ENCODE assay signal across 7 mouse cellular contexts in the genomic region with DNA sequence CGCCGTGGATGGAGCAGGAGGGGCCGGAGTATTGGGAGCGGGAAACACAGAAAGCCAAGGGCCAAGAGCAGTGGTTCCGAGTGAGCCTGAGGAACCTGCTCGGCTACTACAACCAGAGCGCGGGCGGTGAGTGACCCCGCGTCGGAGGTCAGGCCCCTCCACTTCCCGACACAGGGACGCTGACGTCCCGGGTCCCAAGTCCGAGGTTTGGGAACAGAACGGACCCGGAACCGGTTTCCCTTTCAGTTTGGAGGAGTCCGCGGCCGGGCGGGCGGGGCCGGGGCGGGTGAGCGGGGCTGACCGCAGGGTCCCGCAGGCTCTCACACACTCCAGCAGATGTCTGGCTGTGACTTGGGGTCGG. TPM values are rescaled to one million over a fixed set of nuclear protein-coding genes. Genes with fewer than 3 reads are reported as not detected.
DNase-seq lines count a peak whose midpoint lies in the region; ATAC-seq and TF ChIP-seq lines count a peak whose summit lies in the region.

No protein-coding gene starts in this region.

- peaks cover 23 to 46% of the 10 kb centered on the region in 2 experiments for H3K4me1 ChIP-seq in CH12.LX (ENCODE audit: control insufficient read depth in 1 of 2, insufficient read depth in 2 of 2)
- H3K4me1 ChIP-seq in heart, embryonic 15.5 days (replicated peaks), result peaks cover 4% of the 10 kb centered on the region
- H3K4me1 ChIP-seq in liver, adult 2 months (ENCODE audit: control insufficient read depth, insufficient read depth, low read length), result peaks cover 5% of the 10 kb centered on the region
- peaks cover 18% of the 10 kb centered on the region; the same call in 1 of the 2 replicates for H3K4me1 ChIP-seq in small intestine, adult 2 months (ENCODE audit: control insufficient read depth, insufficient read depth, insufficient read length, low read length)

- ATAC-seq in heart, embryonic 15.5 days (replicated peaks; ENCODE audit: insufficient number of reproducible peaks, insufficient read depth, low FRiP score, low read depth), result 0 out of 2 replicates have a peak, but pooled peaks have one; percentile 53

- peaks cover 23% of the 10 kb centered on the region for H3K79me2 ChIP-seq in CH12.LX (replicated peaks; ENCODE audit: control insufficient read depth, extremely low read depth, insufficient read depth, poor library complexity, severe bottlenecking)
- peaks cover 5% of the 10 kb centered on the region; the same call in 1 of the 2 replicates for H3K79me2 ChIP-seq in liver, adult 2 months (ENCODE audit: control insufficient read depth, insufficient read depth, low read length)

- peak overlapping the region; percentile 96; the same call in 1 of the 2 replicates for H3K9ac ChIP-seq in CH12.LX (ENCODE audit: insufficient read depth, low read depth)
- H3K9ac ChIP-seq in heart, embryonic 15.5 days, result peak overlapping the region; percentile 65
- H3K9ac ChIP-seq in liver, adult 2 months (ENCODE audit: low read depth, low read length), result peak overlapping the region; percentile 91

- intact Hi-C loops in gastrocnemius, postnatal 36 days (cut with DNase I), result loop anchor here (5.0 kb wide), 1 partner anchor 39 kb away; no protein-coding TSS in a partner anchor

- no peaks in the 10 kb centered on the region for H3K27me3 ChIP-seq in CH12.LX (replicated peaks)
- H3K27me3 ChIP-seq in heart, embryonic 15.5 days, result peaks cover 49% of the 10 kb centered on the region
- H3K27me3 ChIP-seq in liver, adult 2 months (ENCODE audit: control insufficient read depth, insufficient read depth, low read length), result no peaks in the 10 kb centered on the region
- no peaks in the 10 kb centered on the region for H3K27me3 ChIP-seq in small intestine, adult 2 months (ENCODE audit: control insufficient read depth, insufficient read depth, low read length)

- dilution Hi-C loops in CH12.LX (cut with MboI; ENCODE audit: extremely low pct_ligation_motif_present, extremely low pct_unique_long_range_greater_than_20kb, low sequenced_read_pairs), result no loop called here

- DNase-seq in 416B (ENCODE audit: low read depth) (peak; percentile 52), CH12.LX (ENCODE audit: extremely low read depth) (no peak)
- peak; percentile 75 for DNase-seq in liver, adult 2 months (ENCODE audit: extremely low read depth, low read depth, low spot score)
- DNase-seq in thymus, adult 18-20 months, result no peak
- no peak for DNase-seq in gastrocnemius, postnatal 36 days

- H3K9me3 ChIP-seq in CH12.LX (replicated peaks; ENCODE audit: low read length), result no peaks in the 10 kb centered on the region
- H3K9me3 ChIP-seq in heart, embryonic 15.5 days (replicated peaks), result no peaks in the 10 kb centered on the region

- peaks cover 35 to 37% of the 10 kb centered on the region in 2 experiments for H3K36me3 ChIP-seq in CH12.LX (replicated peaks in 1 of 2; ENCODE audit: control insufficient read depth in 1 of 2, insufficient read depth in 1 of 2, low read length in 1 of 2)
- H3K36me3 ChIP-seq in heart, embryonic 15.5 days, result no peaks in the 10 kb centered on the region
- peaks cover 17% of the 10 kb centered on the region; the same call in 1 of the 2 replicates for H3K36me3 ChIP-seq in liver, adult 2 months (ENCODE audit: control insufficient read depth, insufficient read depth, low read length)
- peaks cover 21% of the 10 kb centered on the region for H3K36me3 ChIP-seq in small intestine, adult 2 months (ENCODE audit: control insufficient read depth, insufficient read depth, low read length)

- peak overlapping the region; percentile 37 to 89 (median 73) for H3K4me3 ChIP-seq in CH12.LX (replicated peaks in 1 of 3; ENCODE audit: low read depth in 2 of 3, low read length in 2 of 3, poor library complexity in 1 of 3)
- peak overlapping the region; percentile 83 for H3K4me3 ChIP-seq in heart, embryonic 15.5 days
- H3K4me3 ChIP-seq in liver, adult 2 months (ENCODE audit: insufficient read depth, low read depth, low read length), result peak overlapping the region; percentile 82
- H3K4me3 ChIP-seq in small intestine, adult 2 months (ENCODE audit: low read depth, low read length), result peak overlapping the region; percentile 83

- peak overlapping the region; percentile 80; the same call in 1 of the 2 replicates for H3K27ac ChIP-seq in CH12.LX (ENCODE audit: insufficient read depth, low read depth)
- no peak overlapping the region for H3K27ac ChIP-seq in heart, embryonic 15.5 days
- peak overlapping the region; percentile 79 for H3K27ac ChIP-seq in liver, adult 2 months (replicated peaks; ENCODE audit: insufficient read depth, low read depth, low read length)
- peak overlapping the region; percentile 91 for H3K27ac ChIP-seq in small intestine, adult 2 months (ENCODE audit: insufficient read depth, low read depth, low read length)

- TF ChIP-seq POLR2A in CH12.LX (IDR thresholded peaks at IDR 0.05; ENCODE audit: low read depth, low read length), result no peak
- no peak for TF ChIP-seq POLR2A in liver, adult 2 months (IDR thresholded peaks at IDR 0.05; ENCODE audit: extremely low read depth, insufficient read depth, low read length)
- peak; percentile 35; the same call in 1 of the 2 replicates for TF ChIP-seq POLR2A in small intestine, adult 2 months (IDR thresholded peaks at IDR 0.05; ENCODE audit: low read depth, low read length)

- WGBS in heart, embryonic 15.5 days, result 3% methylated on average over 30 of the region's 31 CpGs
- whole genome bisulfite sequencing in liver, adult 2 months, result 2% methylated on average over 29 of the region's 31 CpGs
- WGBS in small intestine, adult 2 months, result 2% methylated on average over 31 of the region's 31 CpGs

- no peak for TF ChIP-seq CTCF in CH12.LX (conservative IDR thresholded peaks at IDR 0.05 in 1 of 2, IDR thresholded peaks at IDR 0.05 in 1 of 2; ENCODE audit: low read depth in 2 of 2, low read length in 2 of 2)
- no peak for TF ChIP-seq CTCF in liver, adult 2 months (IDR thresholded peaks at IDR 0.05; ENCODE audit: low read depth, low read length)
- TF ChIP-seq CTCF in small intestine, adult 2 months (IDR thresholded peaks at IDR 0.05; ENCODE audit: extremely low read depth, insufficient read length, insufficient replicate concordance, low read depth, low read length), result no peak

- no peak overlapping the region for H3K4me2 ChIP-seq in CH12.LX (ENCODE audit: insufficient read depth, low read depth, poor library complexity, severe bottlenecking)
- H3K4me2 ChIP-seq in heart, embryonic 15.5 days, result peak overlapping the region; percentile 100

- TF ChIP-seq EP300 in CH12.LX (IDR thresholded peaks at IDR 0.05; ENCODE audit: low read length), result no peak

- in situ Hi-C loops in CH12.LX (cut with MboI; ENCODE audit: low pct_ligation_motif_present, low pct_unique_long_range_greater_than_20kb, low sequenced_read_pairs), result loop anchor here (5.0 kb wide), 1 partner anchor 1261 kb away; the partner anchor contains the start of gene H2-K1

- TF ChIP-seq RAD21 in CH12.LX (IDR thresholded peaks at IDR 0.05; ENCODE audit: low read depth, low read length), result no peak

TF ChIP-seq in CH12.LX, 34 proteins besides CTCF, POLR2A, EP300 and RAD21:
- no peak for TF ChIP-seq POLR2AphosphoS2 (IDR thresholded peaks at IDR 0.05; ENCODE audit: low read depth, low read length)

RNA-seq across cellular contexts. Expression of gene H2-D1, which starts 1.0 kb away (rescaled TPM):
- total RNA-seq in CH12.LX (2012; rRNA removed) (817 and 944 TPM in 2 replicates), CH12.LX (2014; rRNA removed) (659 and 667 TPM in 2 replicates)
- polyA plus RNA-seq in CH12.LX (2012; ENCODE audit: insufficient read length, low read depth), result 880 and 952 TPM in 2 replicates
- 56.6 and 101 TPM in 2 replicates for polyA plus RNA-seq in heart, embryonic 15.5 days (2015; fragmentation: Nextera tagmentation; extraction: Ambion mirVana)
- total RNA-seq in liver, adult 2 months (2014; rRNA removed), result 444 and 506 TPM in 2 replicates
- polyA plus RNA-seq in liver, adult 2 months (2012; rRNA removed), result 487 and 676 TPM in 2 replicates
- polyA plus RNA-seq in small intestine, adult 2 months (2012; rRNA removed), result 776 and 1,546 TPM in 2 replicates
- 10 to 100 TPM; 28.2 to 39.1 TPM for total RNA-seq in gastrocnemius, postnatal 36 days (2021)

RNA-seq across cellular contexts. Expression of gene Ddx39b, which starts 22.0 kb away (rescaled TPM):
- 208 and 229 TPM in 2 replicates for total RNA-seq in CH12.LX (2012; rRNA removed)
- 242 and 254 TPM in 2 replicates for total RNA-seq in CH12.LX (2014; rRNA removed)
- polyA plus RNA-seq in CH12.LX (2012; ENCODE audit: insufficient read length, low read depth), result 341 and 411 TPM in 2 replicates
- 213 and 268 TPM in 2 replicates for polyA plus RNA-seq in heart, embryonic 15.5 days (2015; fragmentation: Nextera tagmentation; extraction: Ambion mirVana)
- 37.0 and 43.6 TPM in 2 replicates for total RNA-seq in liver, adult 2 months (2014; rRNA removed)
- polyA plus RNA-seq in liver, adult 2 months (2012; rRNA removed), result 64.9 and 103 TPM in 2 replicates
- 95.6 and 194 TPM in 2 replicates for polyA plus RNA-seq in small intestine, adult 2 months (2012; rRNA removed)
- 10 to 100 TPM; 67.7 to 83.0 TPM for total RNA-seq in gastrocnemius, postnatal 36 days (2021)

RNA-seq across cellular contexts. Expression of gene Nfkbil1, which starts 27.9 kb away (rescaled TPM):
- 16.7 and 22.0 TPM in 2 replicates for total RNA-seq in CH12.LX (2012; rRNA removed)
- total RNA-seq in CH12.LX (2014; rRNA removed), result 15.2 TPM in 2 replicates
- polyA plus RNA-seq in CH12.LX (2012; ENCODE audit: insufficient read length, low read depth), result 25.9 and 31.6 TPM in 2 replicates
- 7.8 and 9.1 TPM in 2 replicates for polyA plus RNA-seq in heart, embryonic 15.5 days (2015; fragmentation: Nextera tagmentation; extraction: Ambion mirVana)
- total RNA-seq in liver, adult 2 months (2014; rRNA removed), result 7.5 and 7.6 TPM in 2 replicates
- 7.5 and 8.6 TPM in 2 replicates for polyA plus RNA-seq in liver, adult 2 months (2012; rRNA removed)
- polyA plus RNA-seq in small intestine, adult 2 months (2012; rRNA removed), result 13.7 and 36.3 TPM in 2 replicates
- total RNA-seq in gastrocnemius, postnatal 36 days (2021), result 1 to 10 TPM; 5.5 to 8.7 TPM

RNA-seq across cellular contexts. Expression of gene Atp6v1g2, which starts 30.0 kb away (rescaled TPM):
- 0.76 and 0.88 TPM in 2 replicates for total RNA-seq in CH12.LX (2012; rRNA removed)
- 0.23 and 0.27 TPM in 2 replicates for total RNA-seq in CH12.LX (2014; rRNA removed)
- polyA plus RNA-seq in CH12.LX (2012; ENCODE audit: insufficient read length, low read depth), result 1.4 and 2.0 TPM in 2 replicates
- polyA plus RNA-seq in heart, embryonic 15.5 days (2015; fragmentation: Nextera tagmentation; extraction: Ambion mirVana), result 8.9 and 9.4 TPM in 2 replicates
- total RNA-seq in liver, adult 2 months (2014; rRNA removed), result 0.28 and 0.34 TPM in 2 replicates
- 1.6 and 2.7 TPM in 2 replicates for polyA plus RNA-seq in liver, adult 2 months (2012; rRNA removed)
- polyA plus RNA-seq in small intestine, adult 2 months (2012; rRNA removed), result 1.0 and 2.8 TPM in 2 replicates
- total RNA-seq in gastrocnemius, postnatal 36 days (2021), result 1 to 10 TPM; 1.7 to 2.4 TPM

RNA-seq across cellular contexts. Expression of gene Gm16181, which starts 42.9 kb away (rescaled TPM):
- total RNA-seq in CH12.LX (2012; rRNA removed) (not detected in 2 replicates), CH12.LX (2014; rRNA removed) (not detected in 2 replicates)
- polyA plus RNA-seq in CH12.LX (2012; ENCODE audit: insufficient read length, low read depth), result not detected in 2 replicates
- polyA plus RNA-seq in heart, embryonic 15.5 days (2015; fragmentation: Nextera tagmentation; extraction: Ambion mirVana), result 0.35 and 0.48 TPM in 2 replicates
- total RNA-seq in liver, adult 2 months (2014; rRNA removed), result 0.37 TPM in 1 of 2 replicates, not detected in the other
- polyA plus RNA-seq in liver, adult 2 months (2012; rRNA removed), result not detected in 2 replicates
- 0.22 TPM in 1 of 2 replicates, not detected in the other for polyA plus RNA-seq in small intestine, adult 2 months (2012; rRNA removed)
- total RNA-seq in gastrocnemius, postnatal 36 days (2021), result not detected

Comparison
In these comparisons a context has a peak if more than half of its experiments do, and no peak if none do; other contexts are left out.
1. DNase-seq: peak in 416B (single experiment) and liver, adult 2 months (single experiment); none in CH12.LX (single experiment), thymus, adult 18-20 months (0 of 2) and gastrocnemius, postnatal 36 days (0 of 2).
2. Peak in every context shown above with its lines, with median percentiles within 50 percentile points of each other: H3K4me3 ChIP-seq and H3K9ac ChIP-seq.